Mouse (Mus musculus) MEL (cell line): ENCODE results near the gene Iqsec3. TPM values are rescaled to one million over a fixed set of nuclear protein-coding genes. Genes with fewer than 3 reads are reported as not detected.

Experiments
- DNase-seq: peaks from one replicate; pipeline ENCODE4 v3.0.0; 2011; ENCODE audit warnings: low read depth, low spot score
- H3K27ac ChIP-seq: 2 replicates; pipeline ENCODE4 v1.5.1; 2012; ENCODE audit warnings: low read depth, mild to moderate bottlenecking, control low read depth, low read length, moderate library complexity; ENCODE audit not compliant: control insufficient read depth
- H3K27me3 ChIP-seq, 2 experiments: fragments of 150-350 bp in 1 of 2; sonication (generic) in 1 of 2; 2 replicates each; pipeline ENCODE4 v1.6.1; 2012; ENCODE audit warnings: low read length in 2 of 2, mild to moderate bottlenecking in 2 of 2, improper control_type of control experiment in 1 of 2, moderate library complexity in 1 of 2; ENCODE audit not compliant: insufficient read depth in 2 of 2, control insufficient read depth in 1 of 2
- H3K36me3 ChIP-seq, 2 experiments: 2 replicates each; pipeline ENCODE4 v1.6.1; 2012 to 2014; ENCODE audit warnings: low read length in 2 of 2, improper control_type of control experiment in 1 of 2, inconsistent platforms in 1 of 2, mild to moderate bottlenecking in 1 of 2; ENCODE audit not compliant: insufficient read depth in 2 of 2, control insufficient read depth in 1 of 2
- H3K4me1 ChIP-seq, 2 experiments: fragments of 150-350 bp in 1 of 2; sonication (generic) in 1 of 2; 2 replicates each; pipeline ENCODE4 v1.6.1; 2012; ENCODE audit warnings: low read length in 2 of 2, improper control_type of control experiment in 1 of 2, mild to moderate bottlenecking in 1 of 2; ENCODE audit not compliant: insufficient read depth in 2 of 2, control insufficient read depth in 1 of 2
- H3K4me3 ChIP-seq, 2 experiments: fragments of 150-350 bp in 1 of 2; sonication (generic) in 1 of 2; 2 replicates each; pipeline ENCODE4 v1.5.1; 2012; ENCODE audit warnings: low read depth in 2 of 2, low read length in 2 of 2, mild to moderate bottlenecking in 2 of 2, moderate library complexity in 2 of 2, control low read depth in 1 of 2, improper control_type of control experiment in 1 of 2; ENCODE audit not compliant: control insufficient read depth in 1 of 2, insufficient read depth in 1 of 2
- H3K79me2 ChIP-seq: 2 replicates; pipeline ENCODE4 v1.6.1; 2012; ENCODE audit warnings: mild to moderate bottlenecking, low read length, moderate library complexity; ENCODE audit not compliant: control insufficient read depth, poor library complexity, insufficient read depth
- H3K9ac ChIP-seq: 2 replicates; pipeline ENCODE4 v1.6.1; 2012; ENCODE audit warnings: low read depth, mild to moderate bottlenecking, control low read depth, low read length, moderate library complexity; ENCODE audit not compliant: control insufficient read depth, poor library complexity, severe bottlenecking
- H3K9me3 ChIP-seq: fragments of 150-350 bp; sonication (generic); replicated peaks from 2 replicates; pipeline ENCODE4 v1.6.1; 2012; ENCODE audit warnings: mild to moderate bottlenecking, low read length, improper control_type of control experiment, moderate library complexity; ENCODE audit not compliant: insufficient read depth
- BHLHE40 ChIP-seq: IDR thresholded peaks from 2 replicates; pipeline ENCODE4 v1.6.1; 2012; ENCODE audit warnings: low read depth, mild to moderate bottlenecking, inconsistent platforms, low read length, improper control_type of control experiment, borderline replicate concordance
- CHD2 ChIP-seq: IDR thresholded peaks from 2 replicates; pipeline ENCODE4 v1.6.1; 2011; ENCODE audit warnings: low read length, improper control_type of control experiment
- ELF1 ChIP-seq: IDR thresholded peaks from 2 replicates; pipeline ENCODE4 v1.6.1; 2014; ENCODE audit warnings: low read depth, mild to moderate bottlenecking, inconsistent platforms, low read length, improper control_type of control experiment, moderate library complexity
- GABPA ChIP-seq: IDR thresholded peaks from 2 replicates; pipeline ENCODE4 v1.6.1; 2012; ENCODE audit warnings: low read depth, mild to moderate bottlenecking, inconsistent platforms, low read length, improper control_type of control experiment, moderate library complexity
- MAX ChIP-seq: IDR thresholded peaks from 2 replicates; pipeline ENCODE4 v1.6.1; 2011; ENCODE audit warnings: low read length, improper control_type of control experiment
- MEF2A ChIP-seq: IDR thresholded peaks from 2 replicates; pipeline ENCODE4 v1.6.1; 2014; ENCODE audit warnings: low read depth, mild to moderate bottlenecking, inconsistent platforms, low read length, improper control_type of control experiment; ENCODE audit not compliant: poor library complexity, insufficient replicate concordance, severe bottlenecking; ENCODE audit errors: extremely low read depth
- NELFE ChIP-seq: IDR thresholded peaks from 2 replicates; pipeline ENCODE4 v1.6.1; 2011; ENCODE audit warnings: low read depth, low read length, improper control_type of control experiment
- POLR2A ChIP-seq, 2 experiments: IDR thresholded peaks; 2 replicates each; pipeline ENCODE4 v1.6.1; 2011 to 2012; ENCODE audit warnings: low read length in 2 of 2, mild to moderate bottlenecking in 2 of 2, control low read depth in 1 of 2, improper control_type of control experiment in 1 of 2, low read depth in 1 of 2, moderate library complexity in 1 of 2; ENCODE audit not compliant: control insufficient read depth in 1 of 2, insufficient read depth in 1 of 2, poor library complexity in 1 of 2
- POLR2AphosphoS2 ChIP-seq: IDR thresholded peaks from 2 replicates; pipeline ENCODE4 v1.6.1; 2011; ENCODE audit warnings: low read length, improper control_type of control experiment
- RAD21 ChIP-seq: IDR thresholded peaks from 2 replicates; pipeline ENCODE4 v1.6.1; 2011; ENCODE audit warnings: mild to moderate bottlenecking, low read depth, low read length, improper control_type of control experiment
- RCOR1 ChIP-seq: IDR thresholded peaks from 2 replicates; pipeline ENCODE4 v1.6.1; 2012; ENCODE audit warnings: low read depth, mild to moderate bottlenecking, inconsistent platforms, low read length, improper control_type of control experiment
- SIN3A ChIP-seq: IDR thresholded peaks from 2 replicates; pipeline ENCODE4 v1.6.1; 2012; ENCODE audit warnings: low read length, improper control_type of control experiment, inconsistent platforms
- SMC3 ChIP-seq: IDR thresholded peaks from 2 replicates; pipeline ENCODE4 v1.6.1; 2011; ENCODE audit warnings: low read depth, low read length, improper control_type of control experiment
- TAL1 ChIP-seq: IDR thresholded peaks from 2 replicates; pipeline ENCODE4 v1.6.1; 2012; ENCODE audit warnings: mild to moderate bottlenecking, inconsistent platforms, low read length, moderate library complexity, mixed read lengths
- USF2 ChIP-seq, 2 experiments: IDR thresholded peaks; 2 replicates each; pipeline ENCODE4 v1.6.1; 2011 to 2012; ENCODE audit warnings: improper control_type of control experiment in 2 of 2, low read length in 2 of 2, borderline replicate concordance in 1 of 2, inconsistent platforms in 1 of 2, low read depth in 1 of 2, mild to moderate bottlenecking in 1 of 2; ENCODE audit not compliant: insufficient read depth in 1 of 2
- ZKSCAN1 ChIP-seq: IDR thresholded peaks from 2 replicates; pipeline ENCODE4 v1.6.1; 2012; ENCODE audit warnings: low read depth, mild to moderate bottlenecking, inconsistent platforms, low read length, improper control_type of control experiment, moderate library complexity
- ZMIZ1 ChIP-seq: IDR thresholded peaks from 2 replicates; pipeline ENCODE4 v1.6.1; 2012; ENCODE audit warnings: low read depth, mild to moderate bottlenecking, inconsistent platforms, low read length, improper control_type of control experiment, moderate library complexity
- ZNF384 ChIP-seq: IDR thresholded peaks from 2 replicates; pipeline ENCODE4 v1.6.1; 2012; ENCODE audit warnings: low read depth, mild to moderate bottlenecking, inconsistent platforms, low read length, improper control_type of control experiment
- polyA plus RNA-seq, 2 experiments: library from polyadenylated mRNA; stranded (reverse) in 1 of 2; unstranded in 1 of 2; fragments of >175 nt in 1 of 2; fragments of >200 nt in 1 of 2; gene quantifications; 2 replicates each; pipeline versions ENCODE4 v1.2.1 to v1.2.4; 2012; ENCODE audit warnings: low replicate concordance in 2 of 2, low read depth in 1 of 2; ENCODE audit not compliant: insufficient read length in 2 of 2, insufficient read depth in 1 of 2, missing spikeins in 1 of 2
- total RNA-seq: library from RNA; depleted of rRNA; stranded (reverse); fragments of 300-350 nt; gene quantifications from 2 replicates; pipeline ENCODE4 v1.2.3, GENCODE M21; 2012

Gene Iqsec3
- total and polyA plus RNA-seq, 3 experiments, result 0.04 TPM; not detected in 2

- Histone ChIP-seq H3K36me3 (no peaks in the 10 kb centered on the region), H3K27me3 (no peaks in the 10 kb centered on the region), H3K79me2 (no peaks in the 10 kb centered on the region), H3K4me3 (no peak overlapping the region), H3K4me1 (no peaks in the 10 kb centered on the region), H3K9me3 (no peaks in the 10 kb centered on the region), H3K27ac (no peak overlapping the region), H3K9ac (no peak overlapping the region)
- no peak for DNase-seq
- TF ChIP-seq POLR2AphosphoS2 (no peak), CHD2 (no peak), POLR2A (IDR thresholded peaks at IDR 0.05; ENCODE audit: control insufficient read depth in 1 of 2, insufficient read depth in 1 of 2, low read depth in 1 of 2, low read length in 2 of 2, poor library complexity in 1 of 2) (no peak), ZNF384 (no peak), USF2 (IDR thresholded peaks at IDR 0.05; ENCODE audit: borderline replicate concordance in 1 of 2, insufficient read depth in 1 of 2, low read depth in 1 of 2, low read length in 2 of 2) (no peak), RAD21 (no peak), MEF2A (no peak), ZKSCAN1 (no peak), BHLHE40 (no peak), ELF1 (no peak), TAL1 (no peak)
Measured at GRCm38 (mm10) chr6:121363061-121363460, 110.4 kb downstream of the Iqsec3 start.

- TF ChIP-seq ZNF384 (no peak), GABPA (no peak), BHLHE40 (no peak), ZMIZ1 (no peak), ZKSCAN1 (no peak), SIN3A (no peak), TAL1 (no peak), MAX (no peak), SMC3 (no peak), CHD2 (no peak), RCOR1 (no peak), NELFE (no peak)
- no peak overlapping the region for H3K9ac ChIP-seq
- H3K27ac ChIP-seq, result no peak overlapping the region
- no peaks in the 10 kb centered on the region for H3K9me3 ChIP-seq
- H3K36me3 ChIP-seq, result no peaks in the 10 kb centered on the region
- no peak for DNase-seq
- no peak overlapping the region for H3K4me3 ChIP-seq
- H3K27me3 ChIP-seq, result no peaks in the 10 kb centered on the region
- no peaks in the 10 kb centered on the region for H3K4me1 ChIP-seq
- no peaks in the 10 kb centered on the region for H3K79me2 ChIP-seq
Measured at GRCm38 (mm10) chr6:121357232-121357631, 116.2 kb downstream of the Iqsec3 start.
